Mouse (Mus musculus): ENCODE results near the gene Srgap3.

DNA sequence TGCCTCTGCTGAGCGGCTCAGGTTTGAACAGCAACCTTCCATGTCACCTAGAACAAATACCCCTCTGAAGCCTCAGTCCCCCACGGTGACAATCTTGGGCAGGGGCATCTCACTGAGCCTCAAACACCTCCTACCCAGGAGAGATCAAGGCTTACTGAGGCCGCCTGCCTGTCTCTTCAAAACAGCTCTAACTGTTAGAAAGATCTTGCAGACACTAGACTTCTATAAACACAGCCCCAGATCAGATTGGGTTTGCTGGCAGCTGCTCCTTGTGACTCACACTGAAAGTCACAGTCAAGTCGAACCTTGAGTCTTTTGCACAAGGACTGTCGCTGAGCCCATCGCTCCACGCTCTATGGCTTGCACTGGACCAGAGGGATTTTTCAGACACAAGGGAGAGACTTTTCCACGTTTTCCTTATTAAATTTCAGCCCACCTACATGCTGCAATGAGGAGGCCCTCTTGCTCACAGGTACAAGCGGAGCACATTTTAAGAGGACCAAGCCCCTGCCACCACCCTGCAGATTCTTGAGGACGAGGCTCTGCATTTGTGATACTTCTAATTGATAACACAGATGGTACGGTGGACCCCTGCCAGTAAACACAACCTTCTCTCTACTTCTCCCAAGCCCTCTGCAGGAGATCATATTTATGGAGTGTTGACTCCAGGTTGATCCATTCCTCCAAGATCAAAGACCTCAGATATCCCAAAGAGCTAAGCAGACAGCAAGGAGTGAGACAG is 21.7 kb downstream of the Srgap3 start:
- TF ChIP-seq CTCF (conservative IDR thresholded peaks at IDR 0.05; ENCODE audit: low read length) (no peak), NANOG (IDR thresholded peaks at IDR 0.05; ENCODE audit: borderline replicate concordance, low read length) (no peak)

Measured in E14TG2a.4 (cell line).